Mouse (Mus musculus): ENCODE data around the gene Mpc1. TPM values are rescaled to one million over a fixed set of nuclear protein-coding genes. Genes with fewer than 3 reads are reported as not detected.

The Mpc1 gene
- total and polyA plus RNA-seq, 2 experiments from 2014 or later: 306 to 559 TPM

DNA sequence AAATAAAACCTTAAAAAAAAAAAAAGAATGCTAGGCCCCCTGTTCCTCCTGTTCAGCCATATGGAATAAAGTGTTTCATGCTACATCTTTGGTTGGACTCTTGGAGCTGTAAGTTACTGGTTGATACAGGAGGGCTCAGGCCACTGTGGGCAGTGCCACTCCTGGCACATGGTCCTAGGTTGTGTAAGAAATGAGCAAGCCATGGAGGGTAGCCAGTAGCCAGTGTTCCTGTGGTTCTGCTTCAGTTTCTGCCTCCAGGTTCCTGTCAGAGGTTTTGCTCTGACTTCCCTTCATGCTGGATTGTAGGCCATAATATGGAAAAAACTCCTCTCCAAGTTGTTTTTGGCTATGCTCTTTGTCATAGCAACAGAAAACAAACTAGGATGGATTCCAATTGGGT is 8.0 kb downstream of the Mpc1 start:
- Histone ChIP-seq H3K27ac (ENCODE audit: low read depth, low read length) (no peak overlapping the region), H3K9me3 (ENCODE audit: low read length) (no peaks in the 10 kb centered on the region), H3K9ac (no peak overlapping the region), H3K4me2 (ENCODE audit: low read depth) (no peak overlapping the region), H3K4me1 (ENCODE audit: insufficient read depth) (0 out of 2 replicates have a peak, but pooled peaks cover 4% of the 10 kb centered on the region), H3K4me3 (ENCODE audit: low read depth, low read length) (no peak overlapping the region), H3K36me3 (ENCODE audit: insufficient read depth) (peaks cover 16% of the 10 kb centered on the region; the same call in 1 of the 2 replicates), H3K27me3 (ENCODE audit: insufficient read depth, low read length) (no peaks in the 10 kb centered on the region)
- no peak for TF ChIP-seq CTCF (IDR thresholded peaks at IDR 0.05; ENCODE audit: low read depth)
- ATAC-seq (no peak), DNase-seq (no peak)

DNA sequence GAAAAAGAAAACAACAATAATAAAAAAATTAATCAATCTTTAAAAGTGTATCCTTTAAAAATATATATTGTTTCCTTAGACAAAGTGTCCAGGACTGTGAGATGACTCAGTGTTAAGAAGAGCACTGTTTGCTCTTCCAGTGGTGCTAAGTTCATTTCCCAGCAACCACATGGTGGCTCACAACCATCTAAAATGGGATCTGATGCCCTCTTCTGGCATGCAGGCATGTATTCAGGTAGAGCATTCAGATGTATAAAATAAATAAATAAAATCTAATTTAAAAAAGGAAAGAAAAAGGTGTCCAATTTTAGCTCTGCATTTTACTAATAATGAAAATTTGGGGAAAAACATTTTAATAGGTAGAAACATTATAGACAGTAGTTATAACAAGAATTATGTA is 13.1 kb downstream of the Mpc1 start:
- TF ChIP-seq CTCF (IDR thresholded peaks at IDR 0.05; ENCODE audit: low read depth): peak; percentile 52
- no peaks in the 10 kb centered on the region for H3K27me3 ChIP-seq (ENCODE audit: insufficient read depth, low read length)
- H3K9ac ChIP-seq: no peak overlapping the region
- H3K4me2 ChIP-seq (ENCODE audit: low read depth): no peak overlapping the region
- no peaks in the 10 kb centered on the region for H3K9me3 ChIP-seq (ENCODE audit: low read length)
- H3K36me3 ChIP-seq (ENCODE audit: insufficient read depth): peaks cover 24% of the 10 kb centered on the region; the same call in 1 of the 2 replicates
- no peak overlapping the region for H3K4me3 ChIP-seq (ENCODE audit: low read depth, low read length)
- no peaks in the 10 kb centered on the region for H3K4me1 ChIP-seq (ENCODE audit: insufficient read depth)
- ATAC-seq (no peak), DNase-seq (no peak)
- no peak overlapping the region for H3K27ac ChIP-seq (ENCODE audit: low read depth, low read length)

DNA sequence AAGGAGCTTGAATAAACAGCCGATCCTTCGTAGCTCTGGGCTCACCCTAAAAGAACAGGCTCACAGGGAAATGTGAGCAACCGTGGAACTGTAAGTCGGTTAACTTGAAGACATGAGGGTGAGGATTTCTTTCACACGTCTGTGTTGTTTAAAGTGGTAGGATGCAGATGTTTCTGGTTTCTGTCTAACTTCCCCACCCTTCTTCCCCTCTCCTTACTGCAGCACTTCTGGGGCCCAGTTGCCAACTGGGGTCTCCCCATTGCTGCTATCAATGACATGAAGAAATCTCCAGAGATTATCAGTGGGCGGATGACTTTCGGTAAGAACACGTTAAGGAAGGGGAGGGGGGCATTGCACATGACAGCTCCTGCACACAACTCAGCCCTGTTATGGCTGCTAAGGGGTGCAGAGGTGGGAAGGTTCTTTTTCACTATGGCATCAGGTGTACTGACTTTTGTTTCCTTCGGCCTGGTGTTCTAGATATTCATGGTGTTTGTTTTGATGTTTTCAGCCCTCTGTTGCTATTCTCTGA is 13.7 kb downstream of the Mpc1 start:
- no peak for TF ChIP-seq CTCF (IDR thresholded peaks at IDR 0.05; ENCODE audit: low read depth)
- H3K4me1 ChIP-seq (ENCODE audit: insufficient read depth): no peaks in the 10 kb centered on the region
- no peaks in the 10 kb centered on the region for H3K27me3 ChIP-seq (ENCODE audit: insufficient read depth, low read length)
- H3K4me3 ChIP-seq (ENCODE audit: low read depth, low read length): no peak overlapping the region
- no peaks in the 10 kb centered on the region for H3K9me3 ChIP-seq (ENCODE audit: low read length)
- no peak overlapping the region for H3K4me2 ChIP-seq (ENCODE audit: low read depth)
- H3K27ac ChIP-seq (ENCODE audit: low read depth, low read length): no peak overlapping the region
- 89% methylated on average over 9 of the region's 9 CpGs for WGBS
- no peak overlapping the region for H3K9ac ChIP-seq
- DNase-seq (no peak), ATAC-seq (no peak)
- H3K36me3 ChIP-seq (ENCODE audit: insufficient read depth): peaks cover 24% of the 10 kb centered on the region; the same call in 1 of the 2 replicates

DNA sequence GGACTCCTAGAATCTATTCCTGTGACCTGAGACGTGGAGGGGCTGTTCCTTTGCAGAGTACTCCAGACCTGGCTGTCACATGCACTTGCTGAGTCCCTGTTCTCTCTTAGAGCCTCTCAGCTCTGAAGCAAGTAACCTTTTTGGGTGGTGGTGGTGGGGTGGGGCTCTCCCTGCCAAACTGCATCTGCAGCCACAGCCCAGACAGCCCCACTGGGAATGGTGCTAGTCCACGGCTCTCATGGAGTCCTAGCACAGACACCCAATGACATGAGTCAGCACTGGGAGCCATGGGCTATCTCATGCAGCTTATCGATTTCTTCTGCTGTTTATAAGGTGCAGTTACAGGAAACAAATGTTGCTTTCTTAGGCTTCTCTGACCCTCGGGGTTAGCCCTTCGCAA is 15.0 kb downstream of the Mpc1 start:
- Histone ChIP-seq H3K27me3 (ENCODE audit: insufficient read depth, low read length) (no peaks in the 10 kb centered on the region), H3K4me2 (ENCODE audit: low read depth) (no peak overlapping the region), H3K9ac (no peak overlapping the region), H3K9me3 (ENCODE audit: low read length) (no peaks in the 10 kb centered on the region), H3K36me3 (ENCODE audit: insufficient read depth) (peaks cover 24% of the 10 kb centered on the region; the same call in 1 of the 2 replicates), H3K27ac (ENCODE audit: low read depth, low read length) (no peak overlapping the region), H3K4me3 (ENCODE audit: low read depth, low read length) (no peak overlapping the region), H3K4me1 (ENCODE audit: insufficient read depth) (no peaks in the 10 kb centered on the region)
- no peak for TF ChIP-seq CTCF (IDR thresholded peaks at IDR 0.05; ENCODE audit: low read depth)
- no peak for DNase-seq
- WGBS: 90% methylated on average over 5 of the region's 5 CpGs
- ATAC-seq: no peak

DNA sequence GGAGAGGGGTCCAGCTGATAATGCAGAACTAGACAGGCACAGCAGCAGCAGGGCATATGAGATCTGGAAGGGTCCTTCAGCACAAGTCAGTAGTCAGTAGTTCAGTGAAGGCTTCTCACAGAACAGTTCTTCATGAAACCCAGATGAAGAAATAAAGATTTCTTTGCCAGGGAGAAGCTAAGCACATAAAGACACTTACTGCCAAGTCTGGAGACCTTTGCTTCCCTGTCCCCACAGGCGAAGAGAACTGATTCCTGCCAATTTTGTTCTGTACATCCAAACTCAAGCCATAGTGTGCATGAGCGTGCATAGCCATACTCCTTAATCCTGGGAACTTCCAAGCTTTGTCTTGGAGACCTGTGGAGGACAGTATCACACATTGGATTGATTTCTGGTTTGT is 15.6 kb downstream of the Mpc1 start:
- no peak overlapping the region for H3K4me3 ChIP-seq (ENCODE audit: low read depth, low read length)
- H3K27me3 ChIP-seq (ENCODE audit: insufficient read depth, low read length): no peaks in the 10 kb centered on the region
- 85% methylated on average over 2 of the region's 2 CpGs for WGBS
- DNase-seq: no peak
- H3K4me2 ChIP-seq (ENCODE audit: low read depth): no peak overlapping the region
- no peak for TF ChIP-seq CTCF (IDR thresholded peaks at IDR 0.05; ENCODE audit: low read depth)
- no peaks in the 10 kb centered on the region for H3K4me1 ChIP-seq (ENCODE audit: insufficient read depth)
- peaks cover 22% of the 10 kb centered on the region; the same call in 1 of the 2 replicates for H3K36me3 ChIP-seq (ENCODE audit: insufficient read depth)
- no peak for ATAC-seq
- no peaks in the 10 kb centered on the region for H3K9me3 ChIP-seq (ENCODE audit: low read length)
- no peak overlapping the region for H3K27ac ChIP-seq (ENCODE audit: low read depth, low read length)
- no peak overlapping the region for H3K9ac ChIP-seq

GRCm38 (mm10) chr17:8299524-8299923 is 16.8 kb downstream of the Mpc1 start:
- Histone ChIP-seq H3K9me3 (ENCODE audit: low read length) (no peaks in the 10 kb centered on the region), H3K9ac (no peak overlapping the region), H3K27me3 (ENCODE audit: insufficient read depth, low read length) (no peaks in the 10 kb centered on the region), H3K36me3 (ENCODE audit: insufficient read depth) (peaks cover 17% of the 10 kb centered on the region; the same call in 1 of the 2 replicates), H3K4me3 (ENCODE audit: low read depth, low read length) (no peak overlapping the region), H3K27ac (ENCODE audit: low read depth, low read length) (no peak overlapping the region), H3K4me1 (ENCODE audit: insufficient read depth) (no peaks in the 10 kb centered on the region), H3K4me2 (ENCODE audit: low read depth) (no peak overlapping the region)
- ATAC-seq: no peak
- no peak for DNase-seq
- no peak for TF ChIP-seq CTCF (IDR thresholded peaks at IDR 0.05; ENCODE audit: low read depth)

GRCm38 (mm10) chr17:8301515-8301914 is 18.8 kb downstream of the Mpc1 start:
- Histone ChIP-seq H3K27ac (ENCODE audit: low read depth, low read length) (no peak overlapping the region), H3K4me1 (ENCODE audit: insufficient read depth) (no peaks in the 10 kb centered on the region), H3K36me3 (ENCODE audit: insufficient read depth) (peaks cover 12% of the 10 kb centered on the region; the same call in 1 of the 2 replicates), H3K9ac (no peak overlapping the region), H3K9me3 (ENCODE audit: low read length) (no peaks in the 10 kb centered on the region), H3K4me3 (ENCODE audit: low read depth, low read length) (no peak overlapping the region), H3K4me2 (ENCODE audit: low read depth) (no peak overlapping the region), H3K27me3 (ENCODE audit: insufficient read depth, low read length) (no peaks in the 10 kb centered on the region)
- TF ChIP-seq CTCF (IDR thresholded peaks at IDR 0.05; ENCODE audit: low read depth): no peak
- ATAC-seq (no peak), DNase-seq (no peak)
- 75% methylated on average over 4 of the region's 4 CpGs for WGBS
